Mouse (Mus musculus) megakaryocyte progenitor cell, adult 5-6 weeks (primary cell): ENCODE data around the gene Wnt9a. TPM values are rescaled to one million over a fixed set of nuclear protein-coding genes. Genes with fewer than 3 reads are reported as not detected.

ENCODE experiments used
- ATAC-seq: replicated peaks from 2 replicates; pipeline ENCODE4 v1.8.0; 2016; ENCODE audit warnings: mild to moderate bottlenecking, moderate TSS enrichment, inconsistent platforms; ENCODE audit not compliant: poor library complexity
- total RNA-seq, 2 experiments: library from RNA; stranded (forward) in 1 of 2; stranded (reverse) in 1 of 2; fragments of 157-497, 149-512 nt in 1 of 2; fragments of 200-1000 nt in 1 of 2; gene quantifications; 2 replicates each; pipeline versions ENCODE4 v1.2.3 to v1.2.4; 2015 to 2017

The Wnt9a gene
- total RNA-seq, 2 experiments from 2014 or later, result not detected

- peak; percentile 92 for ATAC-seq
Observed at GRCm38 (mm10) chr11:59302700-59303569, 3.8 kb upstream of the Wnt9a start.

DNA sequence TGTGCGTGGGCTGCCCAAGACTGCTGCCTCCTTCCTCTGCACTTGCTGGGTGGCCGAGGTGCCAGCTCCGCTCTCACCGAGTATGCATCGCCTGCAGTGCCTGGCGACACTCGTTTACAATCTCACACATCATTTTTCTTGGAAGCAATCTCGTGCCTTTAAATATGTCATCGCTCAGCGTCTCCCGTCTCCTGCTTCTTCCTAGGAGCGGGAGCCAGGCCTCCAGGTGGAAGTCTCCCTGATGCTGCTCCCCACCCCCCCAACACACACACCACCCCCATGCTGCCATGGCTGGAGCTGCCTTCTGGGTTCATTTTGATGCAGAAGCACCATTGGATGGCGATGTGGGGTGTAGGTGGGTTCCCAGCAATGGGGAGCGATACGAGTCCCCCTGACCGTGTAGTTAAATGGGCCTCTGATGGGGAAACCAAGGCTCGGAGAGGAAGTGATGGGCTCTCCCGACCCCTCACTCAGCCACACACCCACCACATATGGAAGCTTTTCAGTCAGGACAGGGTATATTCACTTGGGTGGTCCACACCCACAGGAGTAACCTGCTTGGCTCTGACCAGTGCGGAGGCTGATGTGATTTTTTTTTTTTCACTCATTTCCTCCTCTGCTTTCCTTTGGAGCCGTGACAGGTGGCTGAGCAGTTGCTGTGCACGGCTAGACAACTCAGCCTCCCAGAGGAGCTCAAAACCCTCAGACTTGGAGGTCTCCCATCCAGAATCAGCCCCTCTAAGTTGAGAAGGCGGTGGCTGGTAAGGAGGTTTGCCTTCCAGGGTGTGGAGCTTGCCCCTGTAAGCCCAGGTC, 1.5 kb upstream of the Wnt9a start:
- no peak for ATAC-seq

DNA sequence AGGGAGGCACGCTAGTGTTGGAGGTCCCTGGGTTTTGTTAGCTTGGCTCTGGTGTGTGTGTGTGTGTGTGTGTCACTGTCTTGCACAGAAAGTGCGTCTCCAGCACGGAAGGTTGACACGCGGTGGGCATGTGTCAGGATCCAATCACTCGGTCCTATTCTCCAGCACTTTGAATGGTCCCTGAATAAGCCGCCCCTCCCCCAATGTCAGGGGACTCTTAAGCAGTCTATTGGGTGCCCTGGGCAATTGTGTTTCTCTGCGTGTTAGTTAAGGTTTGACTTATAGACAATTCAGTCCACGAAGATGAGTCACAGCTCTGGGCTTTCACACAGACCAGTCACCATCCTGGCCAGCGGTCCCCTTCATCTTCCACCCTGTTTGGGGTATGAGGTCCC, 910 bp upstream of the Wnt9a start:
- no peak for ATAC-seq

DNA sequence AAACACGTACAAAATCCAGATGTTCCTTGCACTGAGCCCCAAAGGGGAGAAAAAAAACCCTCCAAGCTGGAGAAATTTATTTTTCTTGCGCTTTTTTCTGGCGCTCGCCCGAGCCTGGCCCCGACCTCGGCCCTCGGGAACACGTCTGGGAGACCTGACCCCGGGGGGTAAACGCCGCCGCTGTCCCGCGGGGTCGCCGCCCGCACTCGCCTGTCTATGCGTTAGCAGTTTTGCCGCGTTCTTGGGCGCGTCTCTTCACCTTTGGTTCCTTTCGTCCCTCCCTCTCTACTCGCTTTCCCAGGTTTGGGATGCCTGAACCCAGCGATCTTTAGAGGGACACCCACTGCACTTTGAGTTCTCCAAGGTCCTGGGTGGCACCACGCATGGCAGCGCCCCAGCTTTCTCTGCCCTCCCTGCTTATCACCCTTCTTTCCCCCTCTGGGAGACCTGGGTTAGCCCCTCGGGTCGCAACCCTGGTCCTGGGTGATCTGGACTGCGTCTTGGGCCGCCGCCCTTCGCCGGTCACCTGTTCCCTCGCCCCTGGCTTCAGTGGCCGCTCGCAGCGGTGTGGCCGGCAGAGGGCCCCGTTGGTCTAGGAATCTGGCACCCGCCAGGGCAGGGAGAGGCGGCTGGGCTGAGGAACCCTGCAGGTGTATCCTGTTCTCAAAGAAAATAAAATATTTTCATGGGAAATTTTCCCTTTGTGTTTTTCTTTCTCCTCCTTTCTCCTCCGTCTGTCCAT, 865 bp downstream of the Wnt9a start:
- peak; percentile 63 for ATAC-seq

DNA sequence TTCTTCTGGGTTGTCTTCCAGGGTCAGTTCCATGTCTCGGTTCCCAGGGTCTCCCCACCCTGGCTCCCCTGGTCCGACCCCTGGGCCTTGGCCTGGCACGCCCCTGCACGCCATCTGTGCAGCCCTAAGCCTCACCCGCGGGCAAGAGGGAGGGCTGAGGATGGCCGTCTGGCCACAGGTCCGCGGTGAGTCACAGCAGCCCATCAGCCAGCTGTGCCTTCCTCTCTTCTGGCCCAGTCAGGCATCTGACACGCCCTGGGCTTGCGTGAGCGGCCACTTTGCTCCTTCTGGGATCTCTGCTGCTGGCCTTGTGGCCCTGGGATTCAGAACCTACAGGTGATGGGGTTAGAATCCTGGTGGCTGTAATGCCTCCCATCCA, 1.4 kb downstream of the Wnt9a start:
- ATAC-seq, result no peak

GRCm38 (mm10) chr11:59308625-59309024, 1.9 kb downstream of the Wnt9a start:
- no peak for ATAC-seq

- no peak for ATAC-seq
Observed at GRCm38 (mm10) chr11:59309106-59309805, 2.5 kb downstream of the Wnt9a start.

- no peak for ATAC-seq
Observed at GRCm38 (mm10) chr11:59309976-59310375, 3.2 kb downstream of the Wnt9a start.

GRCm38 (mm10) chr11:59312060-59312459, 5.3 kb downstream of the Wnt9a start:
- ATAC-seq, result no peak

DNA sequence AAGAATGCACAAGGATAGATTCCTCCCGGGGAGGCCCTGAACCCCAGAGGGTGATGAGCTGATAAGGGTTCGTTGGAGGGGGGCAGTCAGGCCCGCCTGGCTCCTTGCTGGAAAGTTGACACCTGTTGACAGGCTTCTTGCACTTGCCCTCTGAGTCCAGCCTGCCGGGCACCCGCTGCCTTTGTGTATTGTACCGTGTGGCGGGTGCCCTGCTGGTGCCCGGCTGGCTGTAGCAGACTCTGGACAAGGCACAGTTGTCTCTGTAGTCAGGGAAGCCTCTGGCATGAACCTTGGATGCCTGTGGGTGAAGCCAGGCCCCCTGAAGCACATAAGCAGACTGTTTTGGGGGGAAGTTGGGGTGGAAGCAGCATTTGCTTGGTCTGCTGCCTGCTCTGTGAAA, 5.8 kb downstream of the Wnt9a start:
- no peak for ATAC-seq

- 0 out of 2 replicates have a peak, but pooled peaks have one; percentile 34 for ATAC-seq
Observed at GRCm38 (mm10) chr11:59313029-59313811, 6.5 kb downstream of the Wnt9a start.

DNA sequence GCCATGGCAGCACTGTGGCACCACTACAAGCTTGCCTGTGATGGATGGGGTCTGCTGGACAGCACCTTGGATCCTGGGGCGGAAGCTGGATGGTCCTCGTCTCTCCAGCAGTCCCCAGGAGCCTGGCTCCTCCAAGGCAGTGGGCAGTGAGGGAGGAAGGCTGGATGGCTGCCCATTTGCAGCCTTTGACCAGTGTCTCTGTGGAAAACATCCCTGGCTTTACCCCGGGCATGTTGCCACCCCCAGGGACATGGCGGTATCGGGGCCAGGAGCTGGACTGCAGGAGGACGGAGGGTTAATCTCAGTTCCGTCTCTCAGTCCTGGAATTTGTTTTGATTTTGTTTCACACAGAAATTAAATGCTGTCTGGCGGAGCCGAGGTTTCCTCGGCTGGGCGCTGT, 7.2 kb downstream of the Wnt9a start:
- no peak for ATAC-seq

DNA sequence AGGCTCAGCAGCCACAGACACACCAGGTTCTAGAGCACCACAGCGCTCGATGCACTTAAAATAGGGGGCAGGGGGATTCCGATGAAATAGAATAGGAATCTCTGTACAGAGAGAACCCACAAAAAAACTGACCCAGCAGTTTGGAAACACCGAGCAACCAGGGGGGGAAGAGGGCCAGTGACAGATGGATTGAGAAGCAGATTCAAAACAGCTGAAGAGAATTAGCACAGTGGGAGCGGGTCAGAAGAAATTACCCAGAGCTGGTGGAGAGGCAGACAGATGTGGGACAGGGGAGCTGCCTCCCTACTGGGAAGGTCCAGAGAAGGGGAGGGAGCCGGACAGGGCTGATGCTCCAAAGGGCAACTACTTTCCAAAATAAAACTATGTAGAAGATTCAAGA, 9.8 kb downstream of the Wnt9a start:
- no peak for ATAC-seq

DNA sequence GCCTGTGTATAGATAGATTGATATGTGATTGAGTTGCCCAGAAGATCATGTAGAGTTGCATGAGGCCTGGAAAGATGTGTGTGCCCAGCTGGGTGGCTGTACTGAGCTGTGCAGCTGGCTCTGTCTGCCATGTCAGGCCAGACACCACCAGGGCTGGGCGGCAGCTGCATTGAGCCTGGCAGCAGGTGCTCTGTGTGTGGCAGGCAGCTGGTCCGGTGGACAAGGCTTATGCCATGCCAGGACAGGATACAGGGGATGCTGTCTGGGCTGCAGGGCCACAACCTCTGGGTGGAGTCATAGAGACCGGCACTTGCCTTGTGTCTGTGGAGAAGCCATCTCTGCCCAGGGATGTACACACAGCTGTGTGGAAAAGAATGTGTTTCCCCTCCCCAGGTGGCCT, 16.3 kb downstream of the Wnt9a start:
- no peak for ATAC-seq

DNA sequence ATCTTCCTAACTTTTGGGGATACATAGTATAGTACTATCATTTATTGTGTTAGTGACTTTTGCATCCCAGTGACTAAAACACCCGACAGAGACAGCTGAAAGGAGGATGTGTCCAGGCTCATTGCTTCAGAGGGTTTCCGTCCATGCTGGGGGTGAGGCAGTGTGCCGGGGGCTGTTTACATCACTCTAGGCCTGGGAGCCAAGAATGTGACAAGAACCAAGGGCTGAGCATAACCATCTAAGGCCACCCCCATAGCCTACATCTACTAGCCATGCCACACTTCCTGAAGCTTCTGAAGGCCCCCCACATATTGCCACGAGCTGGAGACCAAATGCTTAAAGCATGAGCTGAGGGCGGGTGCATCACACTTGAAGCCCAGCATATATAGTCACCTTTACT, 18.0 kb downstream of the Wnt9a start:
- ATAC-seq, result no peak

DNA sequence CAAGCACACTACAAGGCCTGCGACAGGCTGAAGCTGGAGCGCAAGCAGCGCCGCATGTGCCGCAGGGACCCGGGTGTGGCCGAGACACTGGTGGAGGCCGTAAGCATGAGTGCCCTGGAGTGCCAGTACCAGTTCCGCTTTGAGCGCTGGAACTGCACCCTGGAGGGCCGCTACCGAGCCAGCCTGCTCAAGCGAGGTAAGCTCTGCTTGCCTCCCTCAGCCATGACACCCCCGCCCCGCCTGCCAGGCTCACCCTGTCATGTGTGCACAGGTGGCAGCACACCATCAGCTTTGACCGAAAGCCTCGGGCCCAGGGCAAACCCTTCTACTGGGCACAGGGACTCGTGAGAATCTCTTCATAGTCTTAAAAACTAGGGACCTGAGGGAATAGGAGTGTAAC, 20.9 kb downstream of the Wnt9a start:
- ATAC-seq, result no peak

- ATAC-seq, result no peak
Observed at GRCm38 (mm10) chr11:59329616-59330015, 22.9 kb downstream of the Wnt9a start.

- peak; percentile 75 for ATAC-seq
Observed at GRCm38 (mm10) chr11:59330560-59330959, 23.8 kb downstream of the Wnt9a start.

- ATAC-seq, result no peak
Observed at GRCm38 (mm10) chr11:59331167-59331869, 24.6 kb downstream of the Wnt9a start.
